Mouse (Mus musculus) left cerebral cortex, adult 9 months (tissue): ENCODE data around the gene Olfr127.
"Not testable (repeated sequence)": the region's sequence is repeated elsewhere in the genome, so short reads cannot be mapped to it uniquely, and the experiment has no call there.

Source experiments
- DNase-seq, 2 experiments: peaks; one replicate each; pipeline ENCODE4 v3.0.0; 2022; ENCODE audit warnings: low spot score in 2 of 2

Olfr127 gene

DNA sequence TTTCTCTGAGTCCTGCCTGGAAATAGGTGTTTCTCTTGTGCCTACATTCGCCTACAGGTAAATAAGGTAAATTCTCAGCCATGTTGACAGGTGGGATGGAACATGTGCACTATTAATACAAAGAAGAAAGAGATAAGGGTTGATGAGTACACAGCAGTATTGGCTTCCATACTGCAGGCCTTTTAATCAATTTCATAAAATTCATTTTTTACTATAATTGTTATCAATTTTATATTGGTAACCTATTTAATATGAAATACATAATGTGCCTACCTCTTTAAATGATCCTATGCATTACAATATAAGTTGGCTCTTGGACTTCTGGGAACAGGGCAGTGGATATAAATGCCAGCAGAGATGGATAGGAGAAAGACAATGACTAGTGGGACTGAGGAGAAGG is at the start of gene Olfr127:
Gene Olfr127 (plus strand): TSS at position 301 of the 400 bp plus-strand sequence.
- no peak for DNase-seq

DNA sequence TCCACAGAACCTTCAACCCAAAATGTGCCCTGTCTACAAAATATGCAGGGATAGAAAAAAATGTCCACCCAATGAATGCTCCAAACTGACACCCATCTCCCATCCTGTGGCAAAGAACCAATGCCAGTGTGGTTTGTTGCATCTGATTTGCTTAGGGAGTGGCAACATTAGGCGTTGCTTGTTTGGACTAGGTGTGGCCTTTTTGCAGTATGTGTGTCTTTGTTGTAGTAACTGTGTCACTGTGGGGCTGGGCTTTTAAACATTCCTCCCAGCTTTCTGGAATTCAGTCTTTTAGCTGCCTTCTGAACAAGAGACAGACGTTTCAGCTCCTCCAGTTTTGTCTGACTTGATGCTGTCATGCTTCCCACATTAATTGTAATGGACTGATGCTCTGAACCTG is 36.3 kb upstream of the Olfr127 start:
- DNase-seq: no peak

DNA sequence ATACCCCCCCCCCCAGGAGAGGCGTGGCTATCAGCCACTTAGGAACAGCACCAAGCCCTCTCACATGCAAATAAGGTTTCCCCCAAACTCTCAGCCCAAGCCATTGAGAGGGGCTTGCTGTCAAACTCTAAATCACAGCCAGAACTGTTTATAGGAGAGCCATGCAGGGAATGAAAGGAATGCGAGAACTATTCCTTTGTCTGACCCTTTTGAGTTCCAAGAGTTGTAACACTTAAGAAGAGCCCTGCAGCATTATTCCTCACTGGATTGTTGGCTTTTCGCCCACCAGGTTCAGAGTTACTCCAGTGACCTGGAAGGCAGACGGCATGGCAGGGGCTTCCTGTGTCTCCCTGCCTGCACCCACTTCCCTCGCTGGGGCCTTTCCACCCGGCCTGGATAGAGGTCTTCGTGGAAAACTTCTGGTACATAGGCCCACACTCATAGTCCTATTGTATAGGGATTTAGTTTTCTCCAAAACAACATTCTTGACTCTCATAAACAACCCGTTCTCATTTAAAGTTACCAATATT is 30.5 kb upstream of the Olfr127 start:
- no peak for DNase-seq

DNA sequence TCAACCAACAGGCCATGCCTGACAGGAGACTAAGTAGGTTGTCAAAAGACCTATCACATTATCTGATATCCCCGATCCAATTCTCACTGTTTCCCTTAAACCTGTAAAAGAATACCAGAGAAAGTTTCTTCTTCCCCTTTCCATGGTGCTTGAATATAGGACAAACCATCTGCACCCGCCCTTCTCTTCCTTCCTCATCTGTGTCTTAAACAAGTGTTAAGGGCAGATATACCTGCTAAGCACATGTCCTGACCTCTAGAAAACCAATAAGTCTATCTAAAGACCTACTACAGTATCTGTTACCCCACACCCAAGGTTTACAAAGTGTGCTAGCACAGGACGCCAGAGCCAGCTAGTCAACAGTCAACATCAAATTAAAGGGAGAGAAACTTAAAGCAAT is 26.4 kb upstream of the Olfr127 start:
- DNase-seq: no peak

DNA sequence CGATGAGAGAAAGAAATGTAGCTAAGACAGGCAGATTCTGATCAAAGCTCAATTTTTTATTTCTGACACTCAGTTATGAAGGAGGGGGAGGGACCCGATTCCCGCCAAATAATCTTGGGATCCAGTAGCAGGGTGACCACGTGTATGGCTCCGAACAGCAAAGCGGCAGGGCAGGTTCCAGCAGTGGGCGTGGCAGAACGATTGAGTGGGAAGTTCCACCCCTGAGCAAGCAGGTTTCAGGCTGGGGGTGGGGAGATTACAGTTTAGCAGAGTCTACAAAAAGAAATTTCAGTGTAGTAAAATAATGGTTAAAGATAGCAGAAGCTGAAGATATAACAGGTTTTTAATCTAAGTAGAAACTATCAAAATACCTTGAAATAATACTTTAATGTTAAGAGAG is 6.6 kb downstream of the Olfr127 start:
- DNase-seq: not testable (repeated sequence)

DNA sequence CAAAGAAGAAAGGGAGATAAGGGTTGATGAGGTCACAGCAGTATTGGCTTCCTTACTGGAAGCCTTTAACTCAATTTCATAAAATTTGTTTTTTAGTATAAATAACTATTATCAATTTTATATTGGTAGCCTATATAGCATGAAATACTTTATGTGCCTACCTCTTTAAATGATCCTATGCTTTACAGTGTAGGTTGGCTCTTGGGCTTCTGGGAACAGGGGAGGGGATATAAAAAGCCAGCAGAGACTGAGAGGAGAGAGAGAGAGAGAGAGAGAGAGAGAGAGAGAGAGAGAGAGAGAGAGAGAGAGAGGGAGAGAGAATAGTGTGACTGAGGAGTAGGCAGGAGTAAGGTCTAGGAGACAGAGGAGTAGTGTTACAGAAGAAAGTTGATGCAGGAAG is 20.0 kb downstream of the Olfr127 start, which contains the start of gene Olfr128:
Gene Olfr128 (plus strand): TSS at position 301 of the 400 bp plus-strand sequence.
- DNase-seq: no peak

DNA sequence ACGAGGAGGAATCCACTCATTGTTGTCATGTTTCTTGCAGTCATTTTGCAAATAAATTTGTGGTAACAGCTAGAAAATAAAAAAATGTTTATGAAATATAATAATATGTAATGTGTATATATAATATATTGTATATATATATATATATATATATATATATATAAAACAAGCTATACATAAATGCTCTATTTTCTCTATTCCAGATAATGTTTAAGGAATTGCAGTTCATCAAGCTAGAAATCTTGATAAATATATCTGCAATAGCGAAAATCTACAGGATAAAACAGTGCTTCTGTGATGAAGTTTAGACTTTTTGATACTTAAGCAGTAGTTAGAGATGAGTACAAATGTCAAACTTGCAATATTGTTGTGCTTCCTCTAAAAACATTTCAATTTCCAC is 52.7 kb downstream of the Olfr127 start, which contains the start of gene Olfr761:
Gene Olfr761 (minus strand): TSS at position 101 of the 400 bp plus-strand sequence.
- DNase-seq: no peak
